Mouse (Mus musculus): ENCODE data around the gene Galnt17.

GRCm38 (mm10) chr5:130938911-130939608 lies 369.2 kb downstream of the Galnt17 start:
- no peak for TF ChIP-seq EP300 (IDR thresholded peaks at IDR 0.05)
- no peak for TF ChIP-seq CTCF (IDR thresholded peaks at IDR 0.05)
